Mouse (Mus musculus) hematopoietic multipotent progenitor cell, adult 10-12 weeks (in vitro differentiated cells): Measurements from ENCODE around the gene Gm44511. TPM values are rescaled to one million over a fixed set of nuclear protein-coding genes. Genes with fewer than 3 reads are reported as not detected.

Source experiments
- polyA plus RNA-seq: library from polyadenylated mRNA; stranded (reverse); fragments of >175 nt; gene quantifications from 2 replicates; pipeline ENCODE4 v1.2.3, GENCODE M21; 2012; ENCODE audit warnings: low replicate concordance

The Gm44511 gene
- not detected in 2 replicates for polyA plus RNA-seq

GRCm38 (mm10) chr6:128826132-128826531, at the start of gene Gm44511, which contains the start of gene Klrb1b:
Gene Gm44511 (minus strand): TSS chr6:128826315.
Gene Klrb1b (minus strand): TSS chr6:128826331.

GRCm38 (mm10) chr6:128789115-128789514, 37.0 kb downstream of the Gm44511 start, which contains the start of gene Klrb1c:
Gene Klrb1c (minus strand): TSS chr6:128789215.

Other genes with a start within 250 kb of the Gm44511 start
- not detected in 2 replicates for gene A2ml1, start 244.7 kb downstream of the Gm44511 start, polyA plus RNA-seq
- gene Klrb1a, start 202.8 kb downstream of the Gm44511 start, polyA plus RNA-seq = 0.45 and 2.1 TPM in 2 replicates
- 0.22 TPM in 1 of 2 replicates, not detected in the other for gene Clec2h, start 163.9 kb downstream of the Gm44511 start, polyA plus RNA-seq
- gene Klrb1, start 103.3 kb downstream of the Gm44511 start, polyA plus RNA-seq = not detected in 2 replicates
- gene Klrb1c, start 37.1 kb downstream of the Gm44511 start, polyA plus RNA-seq = 0.30 and 0.54 TPM in 2 replicates
- not detected in 2 replicates for gene Klrb1b, start within 50 bp of the Gm44511 start, polyA plus RNA-seq
- gene Clec2i, start 61.3 kb upstream of the Gm44511 start, polyA plus RNA-seq = 4.2 and 7.8 TPM in 2 replicates
- 1.7 and 2.7 TPM in 2 replicates for gene BC035044, start 64.8 kb upstream of the Gm44511 start, polyA plus RNA-seq
- 0.08 TPM in 1 of 2 replicates, not detected in the other for gene Clec2g, start 108.1 kb upstream of the Gm44511 start, polyA plus RNA-seq
- gene Klrb1f, start 219.6 kb upstream of the Gm44511 start, polyA plus RNA-seq = 1.5 and 2.4 TPM in 2 replicates